ENCODE assay signal across 8 mouse cellular contexts in the genomic region with DNA sequence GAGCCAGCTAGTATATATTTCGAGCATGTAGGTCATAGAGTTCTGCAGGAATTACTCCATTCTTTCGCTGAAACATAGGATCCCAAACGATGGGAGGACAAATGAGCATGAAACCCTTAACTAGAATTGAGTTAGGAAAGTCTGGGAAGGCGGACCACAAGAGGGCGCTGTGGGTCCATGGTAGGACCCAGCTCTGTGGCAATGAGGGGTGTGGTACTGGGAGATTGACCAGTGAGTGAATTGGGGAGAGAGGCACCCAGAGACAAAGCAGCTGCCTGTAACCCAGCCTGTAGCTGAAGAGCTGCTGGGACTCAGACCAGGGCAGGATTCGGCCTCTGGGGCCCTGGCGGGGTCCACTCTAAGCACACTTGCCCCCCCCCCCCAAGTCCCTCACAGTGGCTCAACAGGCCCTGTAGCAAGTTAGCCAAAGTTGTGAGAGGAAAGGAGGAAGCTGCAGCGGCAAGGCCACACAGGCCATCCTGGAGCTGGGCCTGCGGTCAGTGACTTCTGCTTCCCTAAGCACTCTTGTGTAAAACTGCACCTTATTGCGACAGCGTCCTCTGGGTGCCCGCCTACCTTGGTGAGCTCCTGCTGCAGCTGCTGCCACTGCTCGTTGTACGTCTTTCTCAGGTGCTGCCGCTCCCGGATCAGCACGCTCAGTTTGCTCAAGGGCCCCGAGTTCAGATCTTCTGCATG. TPM values are rescaled to one million over a fixed set of nuclear protein-coding genes. Genes with fewer than 3 reads are reported as not detected.
DNase-seq lines count a peak whose midpoint lies in the region; ATAC-seq lines count a peak whose summit lies in the region.

No protein-coding gene starts in this region.

- H3K4me3 ChIP-seq in hindbrain, embryonic 16.5 days (ENCODE audit: low read length) = no peak overlapping the region

- H3K4me1 ChIP-seq in hindbrain, embryonic 16.5 days (ENCODE audit: control insufficient read depth, insufficient read depth, low read depth, low read length) = 0 out of 2 replicates have a peak, but pooled peaks cover 3% of the 10 kb centered on the region

- DNase-seq in ZHBTc4 (ENCODE audit: low read depth, low spot score) = peak; percentile 93
- peak; percentile 90 to 96 for DNase-seq in cerebellum, postnatal 4 days (ENCODE audit: low spot score in 2 of 2)
- DNase-seq in gastrocnemius, adult 18-20 months (ENCODE audit: low spot score) = peak; percentile 92
- peak; percentile 89 to 92 for DNase-seq in left cerebral cortex, postnatal 10 days (ENCODE audit: extremely low spot score in 1 of 2, low spot score in 2 of 2)
- DNase-seq in right cerebral cortex, postnatal 14 days = peak; percentile 97
- DNase-seq in urinary bladder, postnatal 25 days (ENCODE audit: low spot score) = peak; percentile 96

- no peak overlapping the region for H3K27ac ChIP-seq in hindbrain, embryonic 16.5 days (ENCODE audit: low read depth, low read length)

- peak overlapping the region; percentile 27; the same call in 1 of the 2 replicates for H3K9ac ChIP-seq in hindbrain, embryonic 16.5 days (ENCODE audit: low read depth, low read length)

- WGBS in hindbrain, embryonic 16.5 days = 43% methylated on average over 18 of the region's 18 CpGs

- peak; percentile 76 for ATAC-seq in hindbrain, embryonic 16.5 days
- ATAC-seq in megakaryocyte progenitor cell, adult 5-6 weeks (replicated peaks; ENCODE audit: poor library complexity) = peak; percentile 80

- intact Hi-C loops in left cerebral cortex, postnatal 10 days (cut with DNase I) = loop anchor here (2.0 to 10.0 kb wide), 2 partner anchors 194 to 308 kb away; no protein-coding TSS in a partner anchor

- no peaks in the 10 kb centered on the region; the same call in 1 of the 2 replicates for H3K27me3 ChIP-seq in hindbrain, embryonic 16.5 days (replicated peaks; ENCODE audit: control insufficient read depth, insufficient read depth, low read length)

- no peaks in the 10 kb centered on the region for H3K9me3 ChIP-seq in hindbrain, embryonic 16.5 days (ENCODE audit: control insufficient read depth, low read length)

- H3K36me3 ChIP-seq in hindbrain, embryonic 16.5 days (ENCODE audit: control insufficient read depth, insufficient read depth, low read length) = peaks cover 17% of the 10 kb centered on the region

- peak overlapping the region; percentile 8; the same call in 1 of the 2 replicates for H3K4me2 ChIP-seq in hindbrain, embryonic 16.5 days (ENCODE audit: low read length)

RNA-seq across cellular contexts. Expression of gene Fes, which starts 1.4 kb away (rescaled TPM):
- 1 to 10 TPM; 2.0 to 3.5 TPM for total RNA-seq in gastrocnemius, adult 18-20 months (2021)
- 3.8 and 4.9 TPM in 2 replicates for polyA plus RNA-seq in hindbrain, embryonic 16.5 days (2015; fragmentation: Nextera tagmentation; extraction: Ambion mirVana)
- 1 to 10 TPM; 4.7 to 5.3 TPM for total RNA-seq in left cerebral cortex, postnatal 10 days (2021)
- total RNA-seq in megakaryocyte progenitor cell, adult 5-6 weeks (2015) = 117 and 126 TPM in 2 replicates
- total RNA-seq in megakaryocyte progenitor cell, adult 5-6 weeks (2017) = 97.6 and 158 TPM in 2 replicates

RNA-seq across cellular contexts. Expression of gene Man2a2, which starts 15.2 kb away (rescaled TPM):
- 100 to 1,000 TPM; 132 to 136 TPM for total RNA-seq in gastrocnemius, adult 18-20 months (2021)
- 20.7 and 24.4 TPM in 2 replicates for polyA plus RNA-seq in hindbrain, embryonic 16.5 days (2015; fragmentation: Nextera tagmentation; extraction: Ambion mirVana)
- 100 to 1,000 TPM; 106 to 108 TPM for total RNA-seq in left cerebral cortex, postnatal 10 days (2021)
- total RNA-seq in megakaryocyte progenitor cell, adult 5-6 weeks (2015) = 31.2 and 32.6 TPM in 2 replicates
- total RNA-seq in megakaryocyte progenitor cell, adult 5-6 weeks (2017) = 37.9 and 44.0 TPM in 2 replicates

RNA-seq across cellular contexts. Expression of gene Furin, which starts 18.9 kb away (rescaled TPM):
- total RNA-seq in gastrocnemius, adult 18-20 months (2021) = 10 to 100 TPM; 52.8 to 53.9 TPM
- polyA plus RNA-seq in hindbrain, embryonic 16.5 days (2015; fragmentation: Nextera tagmentation; extraction: Ambion mirVana) = 3.9 and 4.5 TPM in 2 replicates
- total RNA-seq in left cerebral cortex, postnatal 10 days (2021) = 10 to 100 TPM; 44.8 TPM
- 13.8 and 15.6 TPM in 2 replicates for total RNA-seq in megakaryocyte progenitor cell, adult 5-6 weeks (2015)
- total RNA-seq in megakaryocyte progenitor cell, adult 5-6 weeks (2017) = 7.2 and 10.2 TPM in 2 replicates

RNA-seq across cellular contexts. Expression of gene Hddc3, which starts 43.5 kb away (rescaled TPM):
- 10 to 100 TPM; 28.8 to 31.7 TPM for total RNA-seq in gastrocnemius, adult 18-20 months (2021)
- 21.3 and 26.7 TPM in 2 replicates for polyA plus RNA-seq in hindbrain, embryonic 16.5 days (2015; fragmentation: Nextera tagmentation; extraction: Ambion mirVana)
- 10 to 100 TPM; 38.3 to 45.8 TPM for total RNA-seq in left cerebral cortex, postnatal 10 days (2021)
- 15.1 and 20.4 TPM in 2 replicates for total RNA-seq in megakaryocyte progenitor cell, adult 5-6 weeks (2015)
- total RNA-seq in megakaryocyte progenitor cell, adult 5-6 weeks (2017) = 9.1 and 24.0 TPM in 2 replicates

RNA-seq across cellular contexts. Expression of gene Unc45a, which starts 45.6 kb away (rescaled TPM):
- 10 to 100 TPM in 1 of 2 experiments, 1 to 10 TPM in 1; 9.9 to 10.1 TPM for total RNA-seq in gastrocnemius, adult 18-20 months (2021)
- 57.0 and 65.7 TPM in 2 replicates for polyA plus RNA-seq in hindbrain, embryonic 16.5 days (2015; fragmentation: Nextera tagmentation; extraction: Ambion mirVana)
- 10 to 100 TPM; 52.5 to 54.1 TPM for total RNA-seq in left cerebral cortex, postnatal 10 days (2021)
- total RNA-seq in megakaryocyte progenitor cell, adult 5-6 weeks (2015) = 5.4 TPM in 2 replicates
- total RNA-seq in megakaryocyte progenitor cell, adult 5-6 weeks (2017) = 15.6 and 16.6 TPM in 2 replicates

Comparison
In these comparisons a context has a peak if more than half of its experiments do, and no peak if none do; other contexts are left out.
1. RNA of gene Fes, which starts 1.4 kb away (total RNA-seq): 97.6 to 158 TPM in megakaryocyte progenitor cell, adult 5-6 weeks; 4.7 to 5.3 TPM in left cerebral cortex, postnatal 10 days and 2.0 to 3.5 TPM in gastrocnemius, adult 18-20 months; every median in the first group is over 10 times any median in the second.
2. Peak in every context shown above with its lines, with median percentiles within 50 percentile points of each other: DNase-seq.